Comparison of ENCODE assay signal across 14 mouse cellular contexts in the genomic region with DNA sequence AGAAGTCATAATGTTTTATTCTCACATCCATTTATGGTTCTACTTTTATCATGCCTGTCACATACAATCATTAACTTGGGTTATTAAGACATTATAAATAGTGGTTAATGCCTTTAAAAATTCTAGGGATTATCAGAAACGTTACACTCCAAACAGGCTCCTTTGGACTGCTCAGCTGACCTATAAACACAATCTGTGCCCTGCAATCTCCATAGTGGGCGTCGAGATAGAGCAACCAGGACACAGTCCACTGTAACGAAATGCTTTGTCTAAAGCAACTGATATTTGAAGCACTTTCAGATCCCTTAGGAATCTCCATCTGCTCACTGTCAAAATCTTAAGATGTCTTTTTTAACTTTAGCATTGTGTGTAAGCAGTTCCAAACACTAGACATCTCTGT.
"Had no signal": no experiment of that assay in that cellular context is flagged by ENCODE, and none has a peak within 500 bp of the region (broad histone marks: within the 10 kb centered on the region; RNA-seq: fewer than 3 reads in every experiment).

No protein-coding gene starts in this region.

- H3K9me3 ChIP-seq: midbrain, embryonic 13.5 days; midbrain, embryonic 15.5 days; neural tube, embryonic 12.5 days had no signal

- H3K36me3 ChIP-seq: midbrain, embryonic 13.5 days; midbrain, embryonic 15.5 days; neural tube, embryonic 12.5 days had no signal

- H3K4me2 ChIP-seq: lung, embryonic 14.5 days; midbrain, embryonic 11.5 days; midbrain, embryonic 13.5 days; midbrain, embryonic 15.5 days; neural tube, embryonic 12.5 days had no signal

- H3K9ac ChIP-seq: lung, embryonic 14.5 days; midbrain, embryonic 13.5 days; midbrain, embryonic 15.5 days; neural tube, embryonic 12.5 days had no signal

- H3K27ac ChIP-seq: midbrain, embryonic 13.5 days; midbrain, embryonic 15.5 days; neural tube, embryonic 12.5 days had no signal

- DNase-seq: lung, adult 18-20 months; lung, embryonic 14.5 days; lung, postnatal 10 days; lung, postnatal 4 days; right cerebral cortex, postnatal 14 days; right cerebral cortex, postnatal 4 days; spleen, adult 18-20 months; thymus, adult 18-20 months; thymus, postnatal 14 days; thymus, postnatal 36 days had no signal

- H3K4me1 ChIP-seq: midbrain, embryonic 15.5 days; neural tube, embryonic 12.5 days had no signal

- H3K4me3 ChIP-seq: midbrain, embryonic 13.5 days; midbrain, embryonic 15.5 days; neural tube, embryonic 12.5 days had no signal

- ATAC-seq: midbrain, embryonic 13.5 days; midbrain, embryonic 15.5 days had no signal

- H3K27me3 ChIP-seq: midbrain, embryonic 13.5 days; midbrain, embryonic 15.5 days; neural tube, embryonic 12.5 days had no signal
